Mouse (Mus musculus): Measurements from ENCODE around the gene Cacnb2.
"Not testable (repeated sequence)": the region's sequence is repeated elsewhere in the genome, so short reads cannot be mapped to it uniquely, and the experiment has no call there.

The Cacnb2 gene

DNA sequence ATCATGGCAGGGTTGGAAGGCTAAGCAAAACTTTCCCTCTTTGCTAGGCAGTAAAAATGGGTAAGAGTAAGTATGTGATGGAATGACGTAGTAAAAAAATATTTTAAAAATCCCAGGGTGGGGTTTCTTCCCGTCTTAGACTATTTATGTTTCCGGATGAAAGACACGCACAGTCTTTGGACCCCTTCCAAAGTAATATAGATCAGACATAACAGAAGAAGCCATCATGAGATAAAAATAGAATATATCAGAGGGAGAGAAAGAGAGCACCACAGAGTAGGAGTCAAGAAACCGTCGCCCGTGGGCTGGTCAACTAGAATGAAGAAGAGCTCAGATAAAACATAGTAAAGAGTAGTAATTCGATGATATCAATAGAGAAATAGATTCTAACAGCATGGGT, 107.4 kb downstream of the Cacnb2 start:
- Histone ChIP-seq H3K36me3 (ENCODE audit: control insufficient read depth, insufficient read depth, low read length, poor library complexity, severe bottlenecking) (no peaks in the 10 kb centered on the region), H3K27me3 (ENCODE audit: control insufficient read depth, insufficient read depth, low read length, poor library complexity, severe bottlenecking) (no peaks in the 10 kb centered on the region)
- no peak for DNase-seq (ENCODE audit: low read depth, low spot score)

DNA sequence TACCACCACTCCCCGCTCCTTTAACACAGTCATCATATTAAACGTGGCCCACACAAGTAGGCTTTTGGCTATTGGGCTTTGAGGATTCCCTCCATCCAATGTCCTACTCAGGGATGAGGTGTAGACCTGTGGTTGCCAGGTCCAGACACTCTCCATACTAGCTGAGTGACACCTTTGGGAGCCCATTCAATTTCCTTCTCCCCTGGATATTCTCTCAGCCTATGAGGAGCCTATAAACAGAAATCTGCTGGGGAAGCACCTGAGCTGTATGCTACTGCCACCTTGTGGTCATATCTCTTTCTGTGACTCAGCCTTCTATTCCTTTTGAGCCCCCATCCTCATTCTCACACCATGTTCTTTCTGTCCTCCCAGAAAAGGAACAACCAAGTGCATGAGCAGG, 108.9 kb downstream of the Cacnb2 start:
- Histone ChIP-seq H3K27me3 (ENCODE audit: control insufficient read depth, insufficient read depth, low read length, poor library complexity, severe bottlenecking) (no peaks in the 10 kb centered on the region), H3K36me3 (ENCODE audit: control insufficient read depth, insufficient read depth, low read length, poor library complexity, severe bottlenecking) (no peaks in the 10 kb centered on the region)
- DNase-seq (ENCODE audit: low read depth, low spot score), result peak; percentile 47

DNA sequence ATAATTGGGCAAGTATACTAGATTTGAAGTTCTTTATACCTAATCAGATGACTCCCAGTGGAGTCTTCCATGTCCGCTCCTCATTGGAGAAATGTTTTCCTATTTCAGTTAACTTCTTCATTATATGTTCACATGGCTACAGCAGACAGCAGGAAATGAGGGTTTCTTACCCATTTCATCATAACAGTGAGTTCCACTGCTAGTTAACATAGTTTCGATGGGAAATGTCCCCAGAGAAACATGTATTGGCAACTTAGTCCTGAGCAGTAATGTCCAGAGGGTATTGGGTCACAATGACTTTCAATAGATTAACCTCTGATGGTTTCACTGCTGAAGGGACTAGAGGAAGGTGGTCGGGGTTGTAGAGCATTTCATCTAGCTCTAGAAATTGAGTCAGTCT, 110.2 kb downstream of the Cacnb2 start:
- H3K36me3 ChIP-seq (ENCODE audit: control insufficient read depth, insufficient read depth, low read length, poor library complexity, severe bottlenecking), result no peaks in the 10 kb centered on the region
- no peak for DNase-seq (ENCODE audit: low read depth, low spot score)
- H3K27me3 ChIP-seq (ENCODE audit: control insufficient read depth, insufficient read depth, low read length, poor library complexity, severe bottlenecking), result no peaks in the 10 kb centered on the region

GRCm38 (mm10) chr2:14716666-14717065, 113.8 kb downstream of the Cacnb2 start:
- no peak for DNase-seq (ENCODE audit: low read depth, low spot score)
- Histone ChIP-seq H3K27me3 (ENCODE audit: control insufficient read depth, insufficient read depth, low read length, poor library complexity, severe bottlenecking) (no peaks in the 10 kb centered on the region), H3K36me3 (ENCODE audit: control insufficient read depth, insufficient read depth, low read length, poor library complexity, severe bottlenecking) (no peaks in the 10 kb centered on the region)

DNA sequence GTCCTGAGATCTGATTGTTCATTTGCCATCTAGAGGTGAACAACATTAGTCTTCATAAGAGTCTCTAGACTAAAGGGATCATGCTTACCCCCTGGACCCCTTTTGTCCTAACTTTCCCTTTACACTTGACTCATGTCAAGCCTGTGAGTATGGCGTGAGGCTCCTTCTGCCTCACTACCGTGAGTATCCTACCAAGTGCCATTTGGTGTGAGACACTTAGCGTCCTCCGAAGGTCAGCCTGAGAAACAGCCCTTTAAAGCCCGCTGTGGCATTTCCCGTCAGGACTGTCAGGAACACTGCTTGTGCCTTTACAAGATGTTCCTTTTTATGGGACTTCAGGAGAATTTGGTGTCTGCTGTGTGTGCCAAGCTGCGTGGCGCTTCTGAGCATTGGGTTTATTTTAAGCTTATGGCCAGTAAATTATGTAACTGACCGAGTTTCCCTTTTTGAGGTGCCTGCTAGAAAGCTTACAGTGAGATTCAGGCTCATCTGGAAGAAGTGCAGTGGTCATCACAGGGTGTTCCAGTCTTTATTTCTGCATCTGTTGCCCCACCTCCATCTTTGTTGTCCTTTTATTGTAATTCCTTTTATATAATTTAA, 116.3 kb downstream of the Cacnb2 start:
- no peak for DNase-seq (ENCODE audit: low read depth, low spot score)
- H3K36me3 ChIP-seq (ENCODE audit: control insufficient read depth, insufficient read depth, low read length, poor library complexity, severe bottlenecking), result no peaks in the 10 kb centered on the region
- no peaks in the 10 kb centered on the region for H3K27me3 ChIP-seq (ENCODE audit: control insufficient read depth, insufficient read depth, low read length, poor library complexity, severe bottlenecking)

DNA sequence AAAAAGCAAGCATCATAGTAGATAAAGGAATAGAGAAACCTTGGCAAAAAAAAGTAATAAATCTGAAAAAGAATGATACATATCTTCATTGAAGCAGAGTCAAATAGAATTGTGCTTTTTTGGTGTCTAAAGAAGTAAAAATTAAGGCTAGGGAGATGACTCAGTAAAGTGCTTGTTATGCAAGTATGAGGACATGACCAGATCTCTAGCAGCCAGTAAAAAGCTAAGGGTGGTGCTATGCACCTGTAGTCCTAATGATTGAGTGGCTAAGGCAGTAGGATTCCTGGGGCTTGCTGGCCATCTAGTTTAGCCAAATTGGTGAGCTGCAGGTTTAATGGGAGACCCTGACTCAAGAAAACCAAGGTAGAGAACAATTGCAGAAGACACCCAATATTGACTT, 122.5 kb downstream of the Cacnb2 start:
- Histone ChIP-seq H3K36me3 (ENCODE audit: control insufficient read depth, insufficient read depth, low read length, poor library complexity, severe bottlenecking) (no peaks in the 10 kb centered on the region), H3K27me3 (ENCODE audit: control insufficient read depth, insufficient read depth, low read length, poor library complexity, severe bottlenecking) (no peaks in the 10 kb centered on the region)
- DNase-seq (ENCODE audit: low read depth, low spot score), result no peak

- H3K36me3 ChIP-seq (ENCODE audit: control insufficient read depth, insufficient read depth, low read length, poor library complexity, severe bottlenecking), result not testable (repeated sequence)
Observed at GRCm38 (mm10) chr2:14726601-14727000, 123.7 kb downstream of the Cacnb2 start.

DNA sequence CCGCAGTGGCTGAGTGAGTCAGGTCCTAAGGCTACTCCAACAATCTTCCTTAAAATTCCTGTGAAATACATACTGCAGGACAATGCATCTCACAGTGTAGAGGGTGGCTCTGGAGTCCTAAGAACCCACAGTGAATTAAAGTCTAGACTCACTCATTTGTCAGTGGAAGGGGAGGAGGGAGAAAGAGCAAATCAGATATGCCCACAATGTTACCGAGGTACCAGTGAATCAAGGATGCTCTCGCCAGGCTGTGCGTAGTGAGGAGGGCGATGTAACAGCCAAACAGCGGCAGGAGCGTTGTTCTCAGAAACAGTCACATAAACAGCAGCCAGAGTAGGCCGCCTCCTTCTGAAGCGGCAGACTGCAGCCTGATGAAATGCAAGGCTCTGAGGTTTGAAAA, 136.0 kb downstream of the Cacnb2 start:
- H3K27me3 ChIP-seq (ENCODE audit: control insufficient read depth, insufficient read depth, low read length, poor library complexity, severe bottlenecking), result no peaks in the 10 kb centered on the region
- DNase-seq (ENCODE audit: low read depth, low spot score), result no peak

More at GRCm38 (mm10) chr2:14726601-14727000, 123.7 kb downstream of the Cacnb2 start:
- not testable (repeated sequence) for H3K27me3 ChIP-seq (ENCODE audit: control insufficient read depth, insufficient read depth, low read length, poor library complexity, severe bottlenecking); DNase-seq (ENCODE audit: low read depth, low spot score)

DNA sequence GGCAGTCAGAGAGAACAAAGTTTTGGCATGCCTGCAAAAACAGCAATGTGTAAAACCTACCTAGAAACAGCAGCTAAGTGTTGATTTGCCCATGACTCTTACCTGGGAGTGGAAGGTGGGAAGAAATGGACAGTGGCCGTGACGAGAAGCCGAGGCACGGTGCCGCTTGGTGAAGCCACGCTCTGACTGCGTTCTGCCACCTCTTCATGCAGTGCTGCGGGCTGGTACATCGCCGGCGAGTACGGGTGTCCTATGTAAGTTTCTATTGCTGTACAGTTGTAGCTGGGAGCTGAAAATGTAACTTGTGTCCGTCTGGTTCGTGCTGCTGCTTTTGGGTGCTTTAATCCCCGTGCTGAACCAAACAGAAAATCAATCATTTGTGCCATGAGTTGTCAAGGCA, 136.6 kb downstream of the Cacnb2 start:
- Histone ChIP-seq H3K36me3 (ENCODE audit: control insufficient read depth, insufficient read depth, low read length, poor library complexity, severe bottlenecking) (no peaks in the 10 kb centered on the region), H3K27me3 (ENCODE audit: control insufficient read depth, insufficient read depth, low read length, poor library complexity, severe bottlenecking) (no peaks in the 10 kb centered on the region)
- no peak for DNase-seq (ENCODE audit: low read depth, low spot score)

More for the DNA sequence above, 136.0 kb downstream of the Cacnb2 start:
- no peaks in the 10 kb centered on the region for H3K36me3 ChIP-seq (ENCODE audit: control insufficient read depth, insufficient read depth, low read length, poor library complexity, severe bottlenecking)

DNA sequence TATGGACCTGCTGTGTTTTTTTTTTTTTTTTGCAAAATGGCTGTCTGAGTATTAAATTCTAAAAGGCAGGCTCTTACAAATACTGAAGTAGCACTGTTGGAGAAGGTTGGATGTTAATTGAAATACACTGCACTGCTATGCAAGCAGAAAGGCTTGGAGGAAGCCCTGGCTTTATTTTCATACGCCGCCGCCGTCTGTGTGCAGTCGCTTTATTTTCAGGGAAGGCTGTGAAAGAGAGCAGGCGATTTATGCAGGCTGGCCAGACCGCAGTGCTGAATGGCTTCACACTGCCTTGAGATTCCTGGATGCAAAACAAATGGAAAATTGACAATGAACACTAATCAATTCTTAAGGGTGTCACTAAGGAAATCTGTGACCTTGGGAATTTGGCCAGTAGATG, 137.5 kb downstream of the Cacnb2 start:
- Histone ChIP-seq H3K27me3 (ENCODE audit: control insufficient read depth, insufficient read depth, low read length, poor library complexity, severe bottlenecking) (no peaks in the 10 kb centered on the region), H3K36me3 (ENCODE audit: control insufficient read depth, insufficient read depth, low read length, poor library complexity, severe bottlenecking) (no peaks in the 10 kb centered on the region)
- DNase-seq (ENCODE audit: low read depth, low spot score), result no peak

DNA sequence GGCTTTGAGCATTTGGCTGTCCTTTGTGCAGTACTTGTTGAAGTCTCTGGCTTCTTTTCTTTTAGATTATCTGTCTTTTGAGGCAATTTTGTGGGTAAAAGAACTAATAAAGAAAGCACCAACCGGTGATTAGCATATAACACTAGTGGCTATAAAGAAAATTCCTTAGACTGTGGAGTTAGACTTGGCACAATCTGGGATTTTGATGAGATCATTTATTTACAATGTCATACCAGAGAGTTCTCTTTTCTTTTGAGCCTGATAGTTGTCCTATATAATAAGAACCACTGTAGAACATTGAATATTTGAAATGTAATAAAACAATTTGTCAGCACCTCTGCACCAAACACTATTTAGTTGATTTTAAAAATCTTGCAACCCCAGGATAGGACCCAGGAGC, 141.9 kb downstream of the Cacnb2 start:
- no peaks in the 10 kb centered on the region for H3K36me3 ChIP-seq (ENCODE audit: control insufficient read depth, insufficient read depth, low read length, poor library complexity, severe bottlenecking)
- no peaks in the 10 kb centered on the region for H3K27me3 ChIP-seq (ENCODE audit: control insufficient read depth, insufficient read depth, low read length, poor library complexity, severe bottlenecking)
- no peak for DNase-seq (ENCODE audit: low read depth, low spot score)

GRCm38 (mm10) chr2:14762846-14763245, 160.0 kb downstream of the Cacnb2 start:
- DNase-seq (ENCODE audit: low read depth, low spot score), result no peak

DNA sequence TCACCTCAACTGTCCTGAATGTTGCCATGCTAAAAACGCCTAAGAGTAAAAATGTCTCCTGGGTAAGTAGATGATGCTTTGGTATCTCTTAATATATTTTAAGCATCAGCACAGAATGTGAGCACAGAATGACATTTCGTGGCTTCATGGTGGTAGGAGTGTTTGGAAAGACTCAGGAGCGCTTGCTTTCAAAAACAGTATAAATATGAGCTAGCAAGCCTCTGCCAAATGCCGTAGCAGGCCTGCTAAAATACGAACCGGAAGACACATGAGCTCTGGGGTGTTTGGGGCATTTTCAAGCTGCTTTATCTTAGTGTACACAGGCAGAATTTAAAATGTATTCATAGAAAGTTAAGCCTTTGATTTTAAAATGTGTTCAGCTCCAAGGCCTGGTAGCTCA, 161.0 kb downstream of the Cacnb2 start:
- no peak for DNase-seq (ENCODE audit: low read depth, low spot score)
- Histone ChIP-seq H3K27me3 (ENCODE audit: control insufficient read depth, insufficient read depth, low read length, poor library complexity, severe bottlenecking) (no peaks in the 10 kb centered on the region), H3K36me3 (ENCODE audit: control insufficient read depth, insufficient read depth, low read length, poor library complexity, severe bottlenecking) (no peaks in the 10 kb centered on the region)

More at GRCm38 (mm10) chr2:14762846-14763245, 160.0 kb downstream of the Cacnb2 start:
- H3K36me3 ChIP-seq (ENCODE audit: control insufficient read depth, insufficient read depth, low read length, poor library complexity, severe bottlenecking), result no peaks in the 10 kb centered on the region
- H3K27me3 ChIP-seq (ENCODE audit: control insufficient read depth, insufficient read depth, low read length, poor library complexity, severe bottlenecking), result no peaks in the 10 kb centered on the region

GRCm38 (mm10) chr2:14769448-14769847, 166.6 kb downstream of the Cacnb2 start:
- Histone ChIP-seq H3K27me3 (ENCODE audit: control insufficient read depth, insufficient read depth, low read length, poor library complexity, severe bottlenecking) (no peaks in the 10 kb centered on the region), H3K36me3 (ENCODE audit: control insufficient read depth, insufficient read depth, low read length, poor library complexity, severe bottlenecking) (no peaks in the 10 kb centered on the region)
- no peak for DNase-seq (ENCODE audit: low read depth, low spot score)

- Histone ChIP-seq H3K36me3 (ENCODE audit: control insufficient read depth, insufficient read depth, low read length, poor library complexity, severe bottlenecking) (no peaks in the 10 kb centered on the region), H3K27me3 (ENCODE audit: control insufficient read depth, insufficient read depth, low read length, poor library complexity, severe bottlenecking) (no peaks in the 10 kb centered on the region)
- no peak for DNase-seq (ENCODE audit: low read depth, low spot score)
Observed at GRCm38 (mm10) chr2:14770635-14771034, 167.7 kb downstream of the Cacnb2 start.

DNA sequence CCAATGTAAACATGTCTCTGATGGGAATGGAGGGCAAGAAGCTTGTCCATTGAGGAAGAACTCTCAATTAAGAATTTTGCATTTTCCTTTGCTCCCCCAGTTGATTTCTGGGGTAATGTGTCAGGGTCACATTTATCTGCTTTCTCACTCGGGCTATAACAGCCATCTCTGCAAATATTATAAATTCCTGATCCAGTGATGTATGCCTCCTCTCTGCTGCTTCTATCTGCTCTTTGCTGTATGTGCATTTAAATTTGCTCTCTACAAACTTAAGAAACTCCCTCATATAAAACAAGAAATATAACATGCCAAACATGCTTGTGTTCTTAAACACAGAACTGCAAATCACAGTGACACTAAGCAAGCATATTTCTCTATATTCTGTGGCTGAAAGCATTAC, 171.5 kb downstream of the Cacnb2 start:
- H3K36me3 ChIP-seq (ENCODE audit: control insufficient read depth, insufficient read depth, low read length, poor library complexity, severe bottlenecking), result no peaks in the 10 kb centered on the region
- no peaks in the 10 kb centered on the region for H3K27me3 ChIP-seq (ENCODE audit: control insufficient read depth, insufficient read depth, low read length, poor library complexity, severe bottlenecking)
- DNase-seq (ENCODE audit: low read depth, low spot score), result no peak

All from splenic B cell, adult 2 months (primary cell).